In the genomic region with DNA sequence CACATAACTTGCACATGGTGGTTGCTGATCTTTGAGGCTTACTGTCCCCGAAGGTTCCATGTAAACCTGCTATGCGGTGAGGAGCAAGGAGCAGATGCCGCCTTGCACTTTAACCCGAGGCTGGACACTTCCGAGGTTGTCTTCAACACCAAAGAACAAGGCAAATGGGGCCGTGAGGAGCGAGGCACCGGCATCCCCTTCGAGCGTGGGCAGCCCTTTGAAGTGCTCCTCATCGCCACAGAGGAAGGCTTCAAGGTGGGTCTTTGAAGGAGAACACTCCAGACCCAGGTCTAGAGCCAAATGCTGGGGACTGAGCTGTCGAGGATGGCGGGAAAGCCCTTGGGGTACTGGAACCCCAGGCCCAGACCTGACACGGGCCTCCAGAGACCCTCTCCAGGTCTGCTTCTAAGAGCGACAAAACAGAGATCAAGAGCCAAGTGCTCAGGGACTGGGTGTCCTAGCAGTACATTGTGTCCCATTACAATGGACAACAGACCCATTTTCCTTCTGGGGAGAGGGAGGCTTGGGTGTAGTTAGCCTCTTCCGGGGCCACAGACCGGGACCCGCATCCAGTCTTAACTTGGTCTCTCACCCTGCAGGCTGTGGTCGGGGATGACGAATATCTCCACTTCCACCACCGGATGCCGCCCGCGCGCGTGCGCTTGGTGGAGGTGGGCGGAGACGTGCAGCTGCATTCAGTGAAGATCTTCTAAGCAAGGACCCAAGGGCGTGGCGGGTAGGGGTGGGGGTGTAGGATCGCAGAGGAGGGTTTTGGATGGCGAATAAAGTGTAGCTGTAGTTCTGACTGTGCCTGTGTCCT, we compare ENCODE assay signal across 8 mouse cellular contexts. TPM values are rescaled to one million over a fixed set of nuclear protein-coding genes. Genes with fewer than 3 reads are reported as not detected.
DNase-seq lines count a peak whose midpoint lies in the region; ATAC-seq and TF ChIP-seq lines count a peak whose summit lies in the region.

No protein-coding gene starts in this region.

- ATAC-seq in granulocyte monocyte progenitor cell, adult 5-6 weeks (replicated peaks; ENCODE audit: poor library complexity, severe bottlenecking), result peak; percentile 93
- peak; percentile 17 for ATAC-seq in intestine, postnatal 0 days

- no peak overlapping the region for H3K9ac ChIP-seq in intestine, postnatal 0 days (ENCODE audit: low read depth, low read length)

- no peaks in the 10 kb centered on the region for H3K9me3 ChIP-seq in embryonic facial prominence, embryonic 10.5 days
- H3K9me3 ChIP-seq in intestine, postnatal 0 days (ENCODE audit: control insufficient read depth), result no peaks in the 10 kb centered on the region

- H3K4me3 ChIP-seq in embryonic facial prominence, embryonic 10.5 days, result peak overlapping the region; percentile 46
- no peak overlapping the region for H3K4me3 ChIP-seq in intestine, postnatal 0 days (ENCODE audit: low read depth, low read length)

- H3K27ac ChIP-seq in embryonic facial prominence, embryonic 10.5 days (replicated peaks), result peak overlapping the region; percentile 32
- H3K27ac ChIP-seq in intestine, postnatal 0 days (ENCODE audit: low read depth, low read length), result no peak overlapping the region

- no peaks in the 10 kb centered on the region for H3K36me3 ChIP-seq in embryonic facial prominence, embryonic 10.5 days (replicated peaks)
- H3K36me3 ChIP-seq in intestine, postnatal 0 days (ENCODE audit: control insufficient read depth, insufficient read depth), result no peaks in the 10 kb centered on the region

- peaks cover 26% of the 10 kb centered on the region for H3K4me1 ChIP-seq in embryonic facial prominence, embryonic 10.5 days
- 0 out of 2 replicates have a peak, but pooled peaks cover 2% of the 10 kb centered on the region for H3K4me1 ChIP-seq in intestine, postnatal 0 days (replicated peaks; ENCODE audit: control insufficient read depth, insufficient read depth, low read length)

- H3K4me2 ChIP-seq in intestine, postnatal 0 days (replicated peaks; ENCODE audit: low read depth), result peak overlapping the region; percentile 63

- peak; percentile 99 for DNase-seq in T-cell, adult 2 months (ENCODE audit: low spot score)
- peak; percentile 79 for DNase-seq in embryonic facial prominence, embryonic 10.5 days (ENCODE audit: low spot score)
- DNase-seq in left cerebral cortex, postnatal 36 days (ENCODE audit: low spot score in 2 of 2), result peak; percentile 84 to 90
- DNase-seq in mesoderm, embryonic 11.5 days (ENCODE audit: low read depth, low spot score), result peak; percentile 65
- DNase-seq in skeletal muscle tissue, adult 2 months (ENCODE audit: low read depth, low spot score), result peak; percentile 66
- no peak for DNase-seq in cerebellum, adult 9-11 months

- no peaks in the 10 kb centered on the region; the same call in none of the 2 replicates for H3K27me3 ChIP-seq in embryonic facial prominence, embryonic 10.5 days (replicated peaks; ENCODE audit: low read depth, poor library complexity, severe bottlenecking)
- H3K27me3 ChIP-seq in intestine, postnatal 0 days (replicated peaks; ENCODE audit: control insufficient read depth, insufficient read depth, low read length), result no peaks in the 10 kb centered on the region

- intact Hi-C loops in left cerebral cortex, postnatal 36 days (cut with DNase I), result loop anchor here (2.0 kb wide), 2 partner anchors 39 to 69 kb away; no protein-coding TSS in a partner anchor

- TF ChIP-seq CTCF in intestine, postnatal 0 days (IDR thresholded peaks at IDR 0.05; ENCODE audit: low read depth), result peak; percentile 55

- 45% methylated on average over 33 of the region's 33 CpGs for WGBS in embryonic facial prominence, embryonic 10.5 days
- 39% methylated on average over 33 of the region's 33 CpGs for WGBS in intestine, postnatal 0 days

RNA-seq across cellular contexts. Expression of a gene that starts 2.0 kb away (rescaled TPM):
- 0.63 and 1.9 TPM in 2 replicates for polyA plus RNA-seq in embryonic facial prominence, embryonic 10.5 days (2016; fragmentation: Nextera tagmentation; extraction: Ambion mirVana)
- not detected in 2 replicates for total RNA-seq in granulocyte monocyte progenitor cell, adult 5-6 weeks (2014; fragmentation: Nextera tagmentation)
- not detected in 2 replicates for total RNA-seq in granulocyte monocyte progenitor cell, adult 5-6 weeks (2017)
- polyA plus RNA-seq in intestine, postnatal 0 days (2015; fragmentation: Nextera tagmentation; extraction: Ambion mirVana), result 1.0 and 2.0 TPM in 2 replicates
- not detected for total RNA-seq in left cerebral cortex, postnatal 36 days (2021)

RNA-seq across cellular contexts. Expression of a gene that starts 15.5 kb away (rescaled TPM):
- polyA plus RNA-seq in embryonic facial prominence, embryonic 10.5 days (2016; fragmentation: Nextera tagmentation; extraction: Ambion mirVana), result 0.44 and 0.55 TPM in 2 replicates
- not detected in 2 replicates for total RNA-seq in granulocyte monocyte progenitor cell, adult 5-6 weeks (2014; fragmentation: Nextera tagmentation)
- total RNA-seq in granulocyte monocyte progenitor cell, adult 5-6 weeks (2017), result 0.13 TPM in 1 of 2 replicates, not detected in the other
- polyA plus RNA-seq in intestine, postnatal 0 days (2015; fragmentation: Nextera tagmentation; extraction: Ambion mirVana), result 0.25 and 0.37 TPM in 2 replicates
- 1 to 10 TPM in 1 of 2 experiments, under 1 TPM in 1; 0.72 to 1.4 TPM for total RNA-seq in left cerebral cortex, postnatal 36 days (2021)

RNA-seq across cellular contexts. Expression of a gene that starts 32.0 kb away (rescaled TPM):
- 4.4 and 4.9 TPM in 2 replicates for polyA plus RNA-seq in embryonic facial prominence, embryonic 10.5 days (2016; fragmentation: Nextera tagmentation; extraction: Ambion mirVana)
- 20.5 and 20.8 TPM in 2 replicates for total RNA-seq in granulocyte monocyte progenitor cell, adult 5-6 weeks (2014; fragmentation: Nextera tagmentation)
- 3.9 and 6.6 TPM in 2 replicates for total RNA-seq in granulocyte monocyte progenitor cell, adult 5-6 weeks (2017)
- polyA plus RNA-seq in intestine, postnatal 0 days (2015; fragmentation: Nextera tagmentation; extraction: Ambion mirVana), result 2,376 and 2,464 TPM in 2 replicates
- total RNA-seq in left cerebral cortex, postnatal 36 days (2021), result 1 to 10 TPM; 1.2 to 5.0 TPM

RNA-seq across cellular contexts. Expression of a gene that starts 40.7 kb away (rescaled TPM):
- 75.8 and 81.7 TPM in 2 replicates for polyA plus RNA-seq in embryonic facial prominence, embryonic 10.5 days (2016; fragmentation: Nextera tagmentation; extraction: Ambion mirVana)
- 125 and 134 TPM in 2 replicates for total RNA-seq in granulocyte monocyte progenitor cell, adult 5-6 weeks (2014; fragmentation: Nextera tagmentation)
- total RNA-seq in granulocyte monocyte progenitor cell, adult 5-6 weeks (2017), result 76.3 and 99.3 TPM in 2 replicates
- 402 and 426 TPM in 2 replicates for polyA plus RNA-seq in intestine, postnatal 0 days (2015; fragmentation: Nextera tagmentation; extraction: Ambion mirVana)
- 10 to 100 TPM; 45.0 to 47.8 TPM for total RNA-seq in left cerebral cortex, postnatal 36 days (2021)

RNA-seq across cellular contexts. Expression of a gene that starts 57.4 kb away (rescaled TPM):
- 325 and 346 TPM in 2 replicates for polyA plus RNA-seq in embryonic facial prominence, embryonic 10.5 days (2016; fragmentation: Nextera tagmentation; extraction: Ambion mirVana)
- total RNA-seq in granulocyte monocyte progenitor cell, adult 5-6 weeks (2014; fragmentation: Nextera tagmentation), result 466 and 510 TPM in 2 replicates
- 276 and 296 TPM in 2 replicates for total RNA-seq in granulocyte monocyte progenitor cell, adult 5-6 weeks (2017)
- 144 and 152 TPM in 2 replicates for polyA plus RNA-seq in intestine, postnatal 0 days (2015; fragmentation: Nextera tagmentation; extraction: Ambion mirVana)
- 100 to 1,000 TPM; 414 to 415 TPM for total RNA-seq in left cerebral cortex, postnatal 36 days (2021)
